Mouse (Mus musculus) retina, postnatal 1 day (tissue): ENCODE measurements at regions not wholly inside any gene's neighbourhood (a gene's known extent, or its start where the extent isn't known, plus 50 kb on each side); places are given as distances from the start of the nearest gene placed in this dataset.
"Not testable (repeated sequence)": the region's sequence is repeated elsewhere in the genome, so short reads cannot be mapped to it uniquely, and the experiment has no call there.

Experiments used
- DNase-seq: peaks from one replicate; pipeline ENCODE4 v3.0.0-alpha.2; 2012

- DNase-seq: no peak
Observed at GRCm38 (mm10) chr16:65312947-65313346, 207.3 kb upstream of the Htr1f start.

DNA sequence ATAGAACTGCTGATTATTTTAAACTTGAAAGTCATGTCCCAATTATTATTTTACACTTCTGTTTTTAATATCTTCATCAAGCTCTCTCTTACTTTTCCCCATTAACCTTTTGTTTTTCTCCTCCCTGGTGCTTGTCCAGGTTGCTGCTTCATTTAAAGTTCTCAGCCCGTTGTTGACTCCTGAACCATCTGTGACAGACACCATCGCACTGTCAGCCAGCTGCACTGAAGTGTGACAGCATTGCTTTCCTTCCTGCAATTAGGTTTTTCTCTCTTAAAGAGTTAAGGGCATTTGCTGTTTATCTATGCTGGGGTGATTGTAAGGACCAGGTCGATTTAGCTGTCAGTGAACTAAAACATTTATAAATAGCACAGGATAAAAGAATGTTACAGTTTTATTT lies 205.3 kb upstream of the Pou1f1 start:
- DNase-seq: no peak

DNA sequence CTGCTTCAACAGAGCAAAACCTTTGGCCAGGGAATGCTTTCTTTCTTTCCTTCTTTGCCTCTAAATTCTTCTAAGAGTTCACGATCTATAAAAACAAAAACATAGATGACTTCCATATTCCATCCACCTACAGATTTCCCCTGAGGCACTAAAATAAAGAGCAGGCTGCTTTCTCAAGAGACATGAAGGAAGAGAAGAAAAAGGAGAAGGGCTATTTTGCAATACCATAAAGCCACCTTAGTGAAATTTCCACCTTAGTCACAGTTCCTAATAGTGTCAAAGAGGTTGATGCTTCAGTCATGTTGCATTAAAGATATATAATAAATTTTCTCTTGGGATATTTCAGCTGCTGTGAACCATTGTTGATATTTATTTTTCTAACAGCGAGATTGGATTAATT lies 187.9 kb upstream of the Pou1f1 start:
- no peak for DNase-seq

DNA sequence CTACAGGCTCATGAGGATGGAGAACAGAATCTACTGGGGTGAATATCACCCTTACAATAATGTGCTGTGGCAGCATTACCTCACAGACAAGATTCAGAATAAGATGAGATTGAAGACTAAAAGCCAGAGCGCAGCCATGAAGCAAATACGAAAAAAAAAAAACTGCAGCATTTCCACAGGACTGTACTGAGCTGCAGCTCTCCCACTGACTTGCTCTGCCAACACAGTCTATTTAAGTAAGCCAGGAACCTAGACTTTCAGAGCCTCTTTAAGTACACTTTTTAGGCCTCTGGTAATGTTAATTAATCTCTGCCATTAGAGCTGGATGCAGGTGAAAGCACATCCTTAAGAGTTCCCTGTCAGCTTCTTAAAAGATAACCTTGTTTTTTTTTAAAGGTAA lies 181.1 kb upstream of the Pou1f1 start:
- no peak for DNase-seq

- no peak for DNase-seq
Observed at GRCm38 (mm10) chr16:65359881-65360280, 160.4 kb upstream of the Pou1f1 start.

DNA sequence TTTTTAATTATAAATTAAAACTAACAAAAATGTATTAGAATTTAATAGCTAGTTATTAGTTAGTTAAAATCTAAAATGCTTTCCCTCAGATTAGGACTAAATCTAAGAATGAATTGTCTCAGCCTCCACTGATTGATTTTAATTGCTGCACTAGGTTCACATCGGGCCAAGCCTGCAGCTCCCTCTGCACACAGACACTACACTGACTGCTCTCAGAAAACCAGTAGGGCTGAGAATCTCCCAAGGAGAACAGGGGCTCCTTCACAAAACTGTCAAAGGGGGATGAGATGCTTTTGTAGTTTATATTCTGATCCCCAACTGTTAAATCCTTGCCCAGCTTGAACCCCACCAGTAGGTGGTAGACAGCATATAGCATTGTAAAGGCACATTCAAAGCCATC lies 151.0 kb upstream of the Pou1f1 start:
- no peak for DNase-seq

DNA sequence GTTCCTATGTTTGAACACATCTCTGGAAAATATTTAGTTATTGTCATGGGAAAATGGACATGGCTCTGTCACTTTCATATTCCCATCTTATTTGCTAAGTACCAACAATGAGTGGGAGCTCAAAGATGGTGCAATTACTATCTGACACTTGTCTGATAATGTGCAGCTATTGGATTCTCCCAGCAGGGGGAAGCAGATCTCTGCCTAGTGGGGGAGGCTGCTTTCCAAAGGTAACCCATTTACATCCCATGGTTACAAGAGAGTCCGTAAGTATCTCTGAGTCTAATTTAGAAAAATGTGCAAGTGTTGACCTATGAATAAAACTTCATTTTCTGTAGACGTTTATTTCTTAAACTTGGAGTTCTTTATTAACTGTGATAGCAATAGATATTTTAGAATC lies 149.4 kb upstream of the Pou1f1 start:
- DNase-seq: peak; percentile 47

- DNase-seq: no peak
Observed at GRCm38 (mm10) chr16:65376553-65376952, 143.8 kb upstream of the Pou1f1 start.

DNA sequence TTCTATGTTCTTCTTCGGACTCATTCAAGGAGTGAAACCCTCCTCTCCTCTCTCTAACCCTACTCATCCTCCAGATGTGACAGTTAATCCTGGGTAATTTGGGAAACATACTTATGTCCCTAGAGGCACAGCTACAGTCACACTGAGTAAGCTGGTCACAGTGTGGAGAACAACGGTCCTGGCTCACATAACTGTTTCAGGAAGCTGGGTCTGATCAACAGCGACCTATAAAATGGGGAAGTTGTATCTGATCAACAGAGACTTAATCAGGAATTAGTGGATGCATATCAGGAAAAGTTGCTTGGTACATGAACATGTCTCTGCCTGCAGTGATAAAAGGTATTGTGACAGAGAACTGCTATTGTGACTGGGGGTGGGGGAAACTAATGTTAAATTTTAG lies 142.0 kb upstream of the Pou1f1 start:
- no peak for DNase-seq

- DNase-seq: no peak
Observed at GRCm38 (mm10) chr16:65379939-65380338, 140.4 kb upstream of the Pou1f1 start.

GRCm38 (mm10) chr16:65403926-65404648 lies 116.2 kb upstream of the Pou1f1 start:
- DNase-seq: no peak

DNA sequence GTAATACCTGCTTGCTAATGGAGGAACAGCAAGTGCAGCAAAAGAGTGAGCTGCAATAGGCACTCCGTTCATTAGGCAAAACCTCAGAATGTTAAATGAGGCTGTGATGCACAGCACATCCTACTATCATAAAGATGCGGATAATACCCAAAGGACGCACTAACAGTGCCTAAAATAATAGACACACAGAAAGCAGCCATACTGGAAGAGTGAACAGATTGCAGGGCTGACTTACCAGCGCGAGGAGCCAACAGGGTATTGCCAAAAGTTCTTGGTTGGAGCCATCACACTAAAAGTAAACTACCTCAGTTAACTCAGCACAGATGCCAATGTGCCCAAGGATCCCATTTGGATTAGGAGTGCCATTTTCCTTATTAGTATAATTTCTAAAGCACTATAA lies 115.5 kb upstream of the Pou1f1 start:
- no peak for DNase-seq

DNA sequence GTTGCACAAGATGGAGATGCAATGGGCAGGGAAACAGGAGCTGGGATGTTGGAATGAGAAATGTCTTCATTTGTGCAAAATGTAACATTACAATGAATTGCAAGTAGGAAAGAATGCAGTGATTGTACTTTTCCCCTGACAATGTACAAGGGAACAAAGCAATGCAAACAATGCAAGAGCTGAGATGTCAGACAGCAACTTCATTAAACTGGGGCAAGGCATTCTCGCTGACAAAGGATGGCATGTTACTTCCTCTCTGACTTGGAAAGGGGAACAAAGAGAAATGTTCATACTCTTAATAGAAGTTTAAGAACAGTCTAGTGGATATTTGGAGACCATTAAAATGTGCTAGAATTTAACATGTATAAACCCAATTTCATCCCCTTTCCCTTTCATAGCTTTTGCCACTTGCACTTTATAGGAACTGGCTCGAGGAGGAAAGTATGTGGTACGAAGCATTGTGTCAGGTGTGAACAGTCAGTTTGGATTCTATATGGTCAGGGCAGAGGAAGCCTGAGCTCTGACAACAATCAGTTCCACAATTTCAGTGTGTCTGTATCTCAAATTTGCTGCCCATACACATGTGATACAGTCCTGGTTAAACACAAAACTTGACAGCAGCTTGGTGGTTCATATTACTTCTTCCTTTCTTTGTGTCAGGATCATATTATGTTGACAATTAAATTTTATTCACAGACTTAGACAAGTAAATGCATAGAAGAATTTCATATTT lies 114.3 kb upstream of the Pou1f1 start:
- DNase-seq: peak; percentile 65

DNA sequence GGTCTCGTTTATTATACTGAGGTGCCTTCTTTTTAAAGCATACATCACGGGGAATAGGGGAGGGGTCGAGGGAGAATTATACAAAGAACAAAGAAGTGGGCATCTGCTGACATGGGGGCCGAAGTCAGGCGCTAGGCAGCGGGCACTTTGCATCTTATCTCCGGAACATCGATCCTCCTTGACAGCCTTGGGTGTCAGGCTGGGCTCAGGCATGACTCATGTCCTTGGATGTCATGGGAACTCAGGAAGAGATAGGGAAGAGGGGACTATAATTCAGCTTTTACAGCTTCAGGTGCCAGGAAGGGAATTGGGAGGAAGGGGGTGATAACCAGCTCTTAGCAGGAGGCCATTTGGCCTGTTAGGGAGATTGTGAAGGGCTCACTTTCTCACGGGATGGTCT lies 88.3 kb upstream of the Pou1f1 start:
- not testable (repeated sequence) for DNase-seq

DNA sequence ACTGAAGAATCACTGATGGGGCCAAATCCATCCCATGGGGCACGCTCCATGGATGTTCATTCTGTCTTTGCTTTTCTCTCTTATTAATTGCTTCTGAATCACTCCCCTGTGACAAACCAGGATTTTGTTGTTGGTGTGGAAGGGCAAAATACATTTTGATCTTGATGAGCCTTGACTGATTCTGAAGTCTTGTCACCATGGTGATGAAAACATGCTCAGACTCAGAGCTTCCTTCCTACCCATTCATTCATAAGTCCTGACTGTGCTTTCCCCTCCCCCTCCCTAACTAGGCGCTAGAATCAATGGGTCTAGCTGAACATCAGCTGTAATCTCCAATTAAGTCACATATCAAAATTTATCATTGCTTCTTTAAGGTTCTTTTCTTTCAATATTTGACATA lies 84.2 kb upstream of the Pou1f1 start:
- peak; percentile 84 for DNase-seq

GRCm38 (mm10) chr16:65441954-65442353 lies 78.4 kb upstream of the Pou1f1 start:
- no peak for DNase-seq

DNA sequence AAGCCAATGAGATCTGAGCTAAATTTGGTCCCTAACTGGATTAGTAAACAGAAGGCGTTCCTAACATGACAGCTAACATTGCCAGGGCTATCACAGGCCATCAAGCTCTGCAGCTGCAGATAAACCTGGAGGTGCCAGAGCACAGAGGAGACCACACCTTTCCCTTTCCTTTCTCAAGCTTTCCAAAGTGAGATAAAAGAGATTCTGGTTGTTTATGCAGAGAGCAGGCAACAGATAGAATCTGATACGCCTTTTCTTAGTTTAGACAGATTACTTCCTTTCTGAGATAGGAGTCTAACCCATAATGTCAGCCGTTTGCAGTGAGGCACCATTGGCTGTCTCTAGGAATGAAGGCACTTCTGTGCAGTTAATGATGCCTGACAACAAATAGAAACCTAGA lies 71.5 kb upstream of the Pou1f1 start:
- DNase-seq: no peak

GRCm38 (mm10) chr16:65450706-65451105 lies 69.6 kb upstream of the Pou1f1 start:
- DNase-seq: no peak

DNA sequence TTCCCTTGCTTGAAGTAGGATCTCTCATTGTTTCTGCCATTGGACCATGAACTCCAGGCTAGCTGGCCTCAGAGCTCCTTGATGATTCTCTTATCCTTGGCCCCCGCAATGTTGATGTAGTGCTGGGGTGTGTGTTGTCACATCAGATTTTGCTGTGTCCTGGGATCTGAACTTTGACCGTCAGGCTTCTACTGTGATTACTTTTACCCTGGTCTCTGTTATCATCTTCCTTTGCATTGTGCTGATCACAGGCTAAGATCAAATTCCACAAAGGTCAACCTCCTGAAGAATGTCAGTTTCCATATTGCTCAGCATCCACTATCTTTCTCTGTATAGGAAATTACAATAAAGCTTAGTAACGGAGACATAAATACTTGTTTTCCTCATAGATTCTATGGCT lies 68.4 kb upstream of the Pou1f1 start:
- DNase-seq: no peak

DNA sequence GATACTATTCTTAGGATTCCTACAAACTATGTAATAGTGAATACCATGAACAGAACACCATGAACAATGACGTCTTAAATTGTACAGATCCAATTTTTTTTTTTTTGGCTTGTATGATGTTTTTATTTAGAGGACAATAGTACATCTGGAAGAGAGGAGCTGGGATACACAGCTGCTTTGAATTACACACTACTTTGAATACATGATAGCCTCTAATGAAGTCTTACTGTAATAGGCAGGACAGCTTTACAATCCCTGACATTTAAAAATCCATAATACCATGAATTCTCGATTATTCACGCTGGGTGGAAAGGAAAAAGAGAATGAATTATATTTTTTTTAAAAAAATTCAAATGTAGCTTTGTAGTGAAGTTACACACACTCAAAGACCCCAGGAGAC lies 63.4 kb upstream of the Pou1f1 start:
- not testable (repeated sequence) for DNase-seq

- DNase-seq: no peak
Observed at GRCm38 (mm10) chr16:65458234-65458633, 62.1 kb upstream of the Pou1f1 start.

DNA sequence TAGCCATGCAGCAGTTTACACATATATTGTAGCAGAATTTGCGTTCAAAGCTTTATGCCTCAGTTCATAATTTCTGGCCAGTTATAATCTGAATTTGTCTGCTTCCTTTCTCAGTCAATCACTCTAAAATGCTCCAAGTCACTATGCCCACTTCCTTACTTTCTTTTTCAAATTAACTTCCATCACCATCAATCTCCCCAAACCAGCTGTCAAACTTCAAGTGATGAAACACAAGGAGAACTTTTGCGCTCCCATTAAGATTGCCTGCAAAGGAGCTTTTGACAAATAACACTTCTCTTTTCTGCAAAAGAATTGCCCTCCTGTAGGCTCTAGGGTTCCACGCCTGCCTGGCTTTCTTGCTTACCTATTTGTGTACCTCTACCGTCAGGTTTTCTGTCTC lies 50.6 kb upstream of the Pou1f1 start:
- DNase-seq: no peak
